Mouse (Mus musculus) subcutaneous adipose tissue, adult 2 months (tissue): ENCODE measurements around the gene Pi4kb. TPM values are rescaled to one million over a fixed set of nuclear protein-coding genes. Genes with fewer than 3 reads are reported as not detected.

Source experiments
- polyA plus RNA-seq: library from polyadenylated mRNA; depleted of rRNA; stranded (reverse); fragments of >200 nt; gene quantifications from 2 replicates; pipeline ENCODE4 v1.2.3, GENCODE M21; 2012; ENCODE audit warnings: low replicate concordance; rRNA removed

Gene Pi4kb
- 55.5 and 65.6 TPM in 2 replicates for polyA plus RNA-seq

DNA sequence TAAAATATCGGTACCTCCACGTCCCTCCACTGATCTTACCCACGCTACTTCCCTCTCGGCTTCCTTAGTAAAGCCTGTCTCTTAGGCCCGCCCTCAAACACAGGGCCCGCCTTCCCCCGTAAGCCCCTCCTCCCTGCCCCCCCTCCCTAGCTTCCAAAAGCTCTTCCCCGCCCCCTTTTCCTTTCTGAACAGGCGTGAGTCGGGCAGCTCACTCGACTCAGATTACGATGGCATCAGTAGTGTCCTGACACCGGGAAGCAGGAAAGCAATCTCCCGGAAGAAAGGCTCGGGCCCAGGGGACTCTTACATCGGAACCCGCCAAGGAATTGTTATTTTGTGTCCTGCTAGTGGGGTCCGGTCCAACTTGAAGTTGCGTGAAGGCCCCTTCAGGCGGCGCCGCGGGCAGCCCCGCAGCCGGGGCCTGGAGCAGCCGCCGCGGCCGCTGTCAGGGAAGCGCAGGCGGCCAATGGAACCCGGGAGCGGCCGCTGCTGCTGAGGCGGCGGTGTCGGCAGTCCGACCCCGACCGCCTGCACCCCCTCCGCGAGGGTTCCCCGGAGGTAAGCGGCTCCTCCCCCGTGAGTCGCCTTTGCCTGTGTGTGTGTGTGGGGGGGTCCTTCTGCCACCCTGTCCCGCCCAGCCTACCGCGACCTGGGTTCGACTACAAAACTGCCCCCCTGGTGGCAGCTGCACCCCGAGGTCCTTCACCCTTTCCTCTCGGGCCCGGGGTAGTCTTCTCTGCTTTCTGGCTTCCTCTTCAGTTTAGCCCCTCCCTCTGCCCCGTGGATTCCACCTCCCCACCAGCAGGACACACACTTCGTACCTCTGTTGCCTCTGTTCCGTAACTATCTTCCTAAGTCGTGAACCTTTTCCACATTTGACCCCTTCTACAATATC is at the start of gene Pi4kb:
Gene Pi4kb, plus strand, starts transcription at position 204 of the 895 bp plus-strand sequence.

DNA sequence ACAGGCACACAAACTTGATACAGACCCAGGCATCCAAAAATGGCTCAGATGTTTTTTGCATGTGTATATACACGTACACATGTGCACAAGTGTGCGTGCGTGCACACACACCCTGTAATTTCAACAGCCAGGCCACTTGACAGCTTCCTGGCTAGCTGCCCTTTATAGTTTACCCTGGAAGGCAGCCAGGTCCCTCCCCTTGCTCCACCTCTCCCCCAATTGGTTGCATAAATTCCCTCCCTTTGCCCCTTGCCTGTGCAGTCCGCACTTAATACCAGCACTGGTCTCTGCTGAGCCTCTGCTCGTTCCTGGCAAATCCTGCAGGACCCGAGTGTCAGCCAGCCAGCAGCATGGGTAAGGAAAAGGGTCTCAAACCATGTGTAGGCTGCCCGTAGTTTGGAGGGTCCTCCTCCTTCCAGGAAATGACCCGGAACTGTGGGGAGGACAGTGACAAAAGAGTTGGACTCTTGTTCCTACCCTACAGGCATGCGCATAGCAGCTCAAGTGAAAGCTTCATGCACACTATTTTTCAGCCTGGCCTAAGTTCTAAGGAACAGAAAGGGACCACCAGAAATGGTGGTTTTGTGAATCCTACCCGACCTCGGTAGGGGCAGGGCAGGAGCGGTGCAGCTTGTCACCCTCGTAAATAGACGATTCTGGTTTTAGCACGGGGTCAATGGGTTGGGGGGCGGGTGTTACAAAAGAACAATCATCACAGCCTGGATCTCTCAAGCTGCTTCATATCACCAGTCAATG is 41.5 kb upstream of the Pi4kb start, which contains the start of gene Selenbp1:
Gene Selenbp1, plus strand, starts transcription at position 248 of the 756 bp plus-strand sequence.

DNA sequence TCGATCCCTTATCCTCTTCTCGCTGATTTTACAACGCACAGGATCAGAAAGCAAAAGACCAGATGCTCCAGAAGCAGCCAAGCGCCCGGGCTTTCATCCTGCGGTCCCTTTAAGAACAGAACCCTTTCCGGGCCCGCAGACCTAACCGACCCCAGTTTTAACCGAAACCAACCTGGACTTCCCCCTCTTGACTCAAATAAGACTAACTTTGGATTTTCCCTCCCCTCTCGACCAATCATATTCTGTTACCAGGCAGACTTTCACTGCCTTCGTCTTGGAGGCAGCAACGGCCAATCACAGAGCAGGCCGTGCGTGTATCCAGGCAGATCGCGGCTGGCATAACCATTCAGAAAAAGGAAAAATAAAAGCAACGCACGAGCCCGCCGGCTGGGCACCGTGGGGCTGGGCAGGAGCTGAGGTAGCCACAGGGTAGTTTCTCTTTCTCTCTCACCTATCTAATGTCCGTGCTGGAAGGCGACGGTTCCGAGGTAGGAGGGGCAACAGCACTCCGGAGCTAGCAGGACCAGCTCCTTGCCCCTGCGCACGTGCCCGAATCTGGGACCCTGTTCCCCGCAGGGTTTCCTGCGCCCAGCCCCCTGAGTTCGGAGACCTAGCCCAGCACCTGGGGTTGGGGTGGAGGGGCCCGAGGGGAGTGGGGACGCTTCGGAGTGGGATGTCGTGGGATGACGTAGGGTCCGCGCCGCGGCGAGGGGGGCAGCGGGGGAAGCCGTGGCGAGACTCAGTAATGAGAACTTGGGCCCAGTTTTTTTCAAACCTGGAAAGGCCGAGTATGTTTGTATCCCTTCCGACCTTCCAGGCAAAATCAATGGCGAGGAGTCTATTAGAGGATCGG is 20.5 kb upstream of the Pi4kb start, which contains the start of gene Rfx5:
Gene Rfx5, plus strand, starts transcription at position 312 of the 853 bp plus-strand sequence.

DNA sequence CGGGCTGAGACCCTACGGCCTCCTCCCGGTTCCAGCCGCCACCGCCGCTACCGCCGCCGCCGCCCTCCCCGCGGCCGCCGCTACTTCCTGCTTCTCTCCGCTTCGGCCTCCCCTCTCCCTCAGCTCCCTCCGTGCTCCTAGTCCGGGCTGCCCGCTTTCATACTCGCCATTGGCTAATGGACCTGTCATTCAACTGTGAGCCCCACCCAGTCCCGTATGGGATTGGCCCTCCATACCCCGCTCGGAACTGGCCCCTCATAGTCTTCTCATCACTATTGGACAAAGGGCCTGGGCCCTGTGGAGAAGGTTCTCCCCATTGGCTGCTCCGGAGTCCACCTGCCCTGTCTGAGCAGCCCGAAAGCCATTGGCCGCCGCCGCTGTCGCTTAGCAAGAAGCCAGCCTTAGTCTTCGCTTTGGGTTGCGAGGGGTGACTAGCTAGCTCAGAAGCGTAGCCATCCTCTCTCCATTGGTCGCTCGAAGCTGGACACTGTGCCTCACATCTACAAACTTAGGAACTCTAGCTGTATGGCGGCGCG is 40.9 kb downstream of the Pi4kb start, which contains the start of gene Zfp687:
Gene Zfp687, minus strand, starts transcription at position 112 of the 536 bp plus-strand sequence.

DNA sequence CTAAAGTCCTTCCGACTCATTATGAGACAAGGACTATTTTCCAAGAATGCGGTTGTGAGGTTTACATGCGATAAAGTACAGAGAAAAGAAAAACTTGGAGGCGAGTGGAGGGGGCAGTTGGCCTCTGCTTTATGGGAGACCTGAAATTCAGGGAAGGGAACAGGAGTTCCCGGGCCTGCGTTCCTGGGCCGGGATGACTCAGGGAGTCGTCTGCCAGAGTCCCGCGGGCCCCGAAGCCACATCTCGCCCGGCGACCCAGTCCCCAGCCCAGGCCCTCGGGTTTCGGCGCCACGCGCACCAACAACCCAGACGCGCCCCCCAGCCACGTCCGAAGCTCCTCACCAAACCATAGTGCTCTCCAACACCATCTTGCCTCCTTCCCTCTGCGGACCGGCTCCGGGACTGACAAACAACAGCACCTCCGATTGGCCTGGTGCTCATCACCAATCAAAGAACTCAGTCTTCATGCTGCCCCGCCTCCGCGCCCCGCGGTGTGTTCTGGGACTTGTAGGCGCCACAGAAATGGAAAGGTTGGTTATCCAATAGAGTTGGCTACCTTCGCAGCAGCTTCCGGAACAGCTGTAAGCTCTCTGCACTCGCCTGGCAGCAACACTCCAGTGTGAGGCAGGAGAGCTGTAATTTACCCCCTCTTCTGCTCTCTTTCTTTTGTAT is 67.8 kb downstream of the Pi4kb start, which contains the start of gene Psmd4:
Gene Psmd4, minus strand, starts transcription at position 449 of the 672 bp plus-strand sequence.

Other genes starting within 250 kb of the Pi4kb start
- gene Cgn, start 188.2 kb upstream of the Pi4kb start, polyA plus RNA-seq: 0.20 and 5.0 TPM in 2 replicates
- 13.1 and 36.3 TPM in 2 replicates for gene Pogz, start 137.2 kb upstream of the Pi4kb start, polyA plus RNA-seq
- gene Psmb4, start 87.8 kb upstream of the Pi4kb start, polyA plus RNA-seq: 221 and 267 TPM in 2 replicates
- gene Selenbp1, start 41.7 kb upstream of the Pi4kb start, polyA plus RNA-seq: 143 and 365 TPM in 2 replicates
- 11.9 and 30.6 TPM in 2 replicates for gene Rfx5, start 20.7 kb upstream of the Pi4kb start, polyA plus RNA-seq
- 14.2 and 26.4 TPM in 2 replicates for gene Zfp687, start 40.7 kb downstream of the Pi4kb start, polyA plus RNA-seq
- 192 and 240 TPM in 2 replicates for gene Psmd4, start 67.9 kb downstream of the Pi4kb start, polyA plus RNA-seq
- gene Pip5k1a, start 132.2 kb downstream of the Pi4kb start, polyA plus RNA-seq: 18.7 and 25.1 TPM in 2 replicates
- gene Vps72, start 136.3 kb downstream of the Pi4kb start, polyA plus RNA-seq: 47.2 and 66.3 TPM in 2 replicates
- 0.46 and 0.84 TPM in 2 replicates for gene Tmod4, start 149.7 kb downstream of the Pi4kb start, polyA plus RNA-seq
- 48.2 and 53.5 TPM in 2 replicates for gene Scnm1, start 159.3 kb downstream of the Pi4kb start, polyA plus RNA-seq
- gene Lysmd1, start 159.4 kb downstream of the Pi4kb start, polyA plus RNA-seq: 8.5 and 9.4 TPM in 2 replicates
- gene Tnfaip8l2, start 167.6 kb downstream of the Pi4kb start, polyA plus RNA-seq: 18.6 and 23.0 TPM in 2 replicates
- gene Sema6c, start 185.7 kb downstream of the Pi4kb start, polyA plus RNA-seq: 6.0 and 30.1 TPM in 2 replicates
- gene Gabpb2, start 243.2 kb downstream of the Pi4kb start, polyA plus RNA-seq: 11.3 and 19.4 TPM in 2 replicates